Mouse (Mus musculus) testis, adult 2 months (tissue): ENCODE measurements around the gene Atp1b3. TPM values are rescaled to one million over a fixed set of nuclear protein-coding genes. Genes with fewer than 3 reads are reported as not detected.

ENCODE experiments used
- H3K27ac ChIP-seq: fragments of 200-500 bp; 2 replicates; pipeline ENCODE4 v1.5.1; 2012; ENCODE audit warnings: low read depth, low read length; ENCODE audit not compliant: control insufficient read depth, insufficient read depth
- H3K27me3 ChIP-seq: fragments of 200-500 bp; 2 replicates; pipeline ENCODE4 v1.6.1; 2012; ENCODE audit warnings: mild to moderate bottlenecking, low read length, moderate library complexity; ENCODE audit not compliant: control insufficient read depth, insufficient read depth
- H3K36me3 ChIP-seq: fragments of 200-500 bp; 2 replicates; pipeline ENCODE4 v1.6.1; 2012; ENCODE audit warnings: mild to moderate bottlenecking, low read length; ENCODE audit not compliant: control insufficient read depth, insufficient read depth
- H3K4me1 ChIP-seq: fragments of 200-500 bp; 2 replicates; pipeline ENCODE4 v1.6.1; 2012; ENCODE audit warnings: low read length; ENCODE audit not compliant: control insufficient read depth, insufficient read depth
- H3K4me3 ChIP-seq: fragments of 200-500 bp; 2 replicates; pipeline ENCODE4 v1.5.1; 2012; ENCODE audit warnings: low read depth, mild to moderate bottlenecking, low read length, moderate library complexity, mixed read lengths; ENCODE audit not compliant: control insufficient read depth
- CTCF ChIP-seq: fragments of 200-500 bp; IDR thresholded peaks from 2 replicates; pipeline ENCODE4 v1.5.1; 2012; ENCODE audit warnings: low read depth, mild to moderate bottlenecking, inconsistent platforms, low read length, moderate library complexity; ENCODE audit not compliant: control insufficient read depth, insufficient read depth, insufficient replicate concordance
- POLR2A ChIP-seq: fragments of 200-500 bp; IDR thresholded peaks from 2 replicates; pipeline ENCODE4 v1.6.1; 2012; ENCODE audit warnings: low read depth, mild to moderate bottlenecking, inconsistent platforms, low read length, moderate library complexity; ENCODE audit not compliant: control insufficient read depth
- polyA plus RNA-seq: library from polyadenylated mRNA; depleted of rRNA; stranded (reverse); fragments of >200 nt; gene quantifications from 2 replicates; pipeline ENCODE4 v1.2.3, GENCODE M21; 2012

Atp1b3 gene
- polyA plus RNA-seq, 1 experiment, result 306 TPM

- no peak for TF ChIP-seq POLR2A
- no peak for TF ChIP-seq CTCF
These were observed 15.4 kb downstream of the Atp1b3 start for GRCm38 (mm10) chr9:96348885-96349284.

DNA sequence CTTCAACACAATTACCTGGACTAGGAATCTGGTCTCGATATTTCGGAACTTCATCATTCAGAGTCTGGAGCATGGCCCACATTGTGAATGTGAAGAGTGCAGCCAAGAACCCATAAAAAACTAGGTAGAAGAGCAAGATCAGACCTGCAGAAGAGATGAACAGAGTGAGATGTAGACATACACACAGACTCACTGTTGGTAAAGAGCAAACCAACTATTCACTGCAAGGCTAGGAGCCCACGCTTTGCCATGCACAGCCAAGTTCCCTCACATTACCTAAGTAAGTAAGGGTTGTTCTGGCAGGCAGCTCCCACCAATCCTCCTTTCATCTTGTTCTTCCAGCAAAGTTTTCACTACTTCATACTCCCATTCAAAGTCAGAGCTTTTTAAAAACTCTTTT lies 18.5 kb downstream of the Atp1b3 start:
- Histone ChIP-seq H3K4me3 (no peak overlapping the region), H3K27ac (no peak overlapping the region), H3K36me3 (no peaks in the 10 kb centered on the region), H3K27me3 (no peaks in the 10 kb centered on the region), H3K4me1 (peaks cover 5% of the 10 kb centered on the region; the same call in 1 of the 2 replicates)
- TF ChIP-seq POLR2A (no peak), CTCF (no peak)

More at GRCm38 (mm10) chr9:96348885-96349284, 15.4 kb downstream of the Atp1b3 start:
- no peaks in the 10 kb centered on the region for H3K36me3 ChIP-seq
- H3K4me1 ChIP-seq, result peaks cover 6% of the 10 kb centered on the region
- H3K4me3 ChIP-seq, result peak overlapping the region; percentile 8; the same call in 1 of the 2 replicates
- H3K27ac ChIP-seq, result no peak overlapping the region
- H3K27me3 ChIP-seq, result no peaks in the 10 kb centered on the region

DNA sequence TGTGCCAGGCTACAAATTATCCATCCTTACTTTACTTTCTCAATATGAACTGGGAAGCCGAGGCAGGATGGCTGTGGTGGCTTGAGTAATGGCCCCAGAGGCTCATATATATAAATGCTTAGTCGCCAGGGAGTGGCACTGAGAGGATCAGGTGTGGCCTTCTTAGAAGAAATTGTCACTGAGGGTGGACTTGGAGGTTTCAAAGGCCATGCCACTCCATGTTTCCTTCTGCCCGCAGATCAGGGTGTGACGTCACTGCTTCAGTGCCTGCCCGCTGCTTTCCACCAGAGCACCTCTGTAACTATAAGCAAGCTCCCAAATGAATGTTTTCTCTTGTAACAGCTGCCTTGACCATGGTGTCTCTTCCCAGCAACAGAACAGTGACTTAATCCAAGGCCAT lies 33.1 kb downstream of the Atp1b3 start:
- no peaks in the 10 kb centered on the region for H3K36me3 ChIP-seq

GRCm38 (mm10) chr9:96328226-96328625 lies 36.0 kb downstream of the Atp1b3 start:
- Histone ChIP-seq H3K27me3 (no peaks in the 10 kb centered on the region), H3K4me3 (no peak overlapping the region), H3K27ac (no peak overlapping the region), H3K4me1 (no peaks in the 10 kb centered on the region; the same call in 1 of the 2 replicates), H3K36me3 (no peaks in the 10 kb centered on the region)
- no peak for TF ChIP-seq POLR2A
- TF ChIP-seq CTCF, result no peak

More for the DNA sequence above, 33.1 kb downstream of the Atp1b3 start:
- H3K27ac ChIP-seq, result no peak overlapping the region
- H3K27me3 ChIP-seq, result no peaks in the 10 kb centered on the region
- no peaks in the 10 kb centered on the region; the same call in 1 of the 2 replicates for H3K4me1 ChIP-seq
- TF ChIP-seq POLR2A (no peak), CTCF (no peak)
- no peak overlapping the region for H3K4me3 ChIP-seq

DNA sequence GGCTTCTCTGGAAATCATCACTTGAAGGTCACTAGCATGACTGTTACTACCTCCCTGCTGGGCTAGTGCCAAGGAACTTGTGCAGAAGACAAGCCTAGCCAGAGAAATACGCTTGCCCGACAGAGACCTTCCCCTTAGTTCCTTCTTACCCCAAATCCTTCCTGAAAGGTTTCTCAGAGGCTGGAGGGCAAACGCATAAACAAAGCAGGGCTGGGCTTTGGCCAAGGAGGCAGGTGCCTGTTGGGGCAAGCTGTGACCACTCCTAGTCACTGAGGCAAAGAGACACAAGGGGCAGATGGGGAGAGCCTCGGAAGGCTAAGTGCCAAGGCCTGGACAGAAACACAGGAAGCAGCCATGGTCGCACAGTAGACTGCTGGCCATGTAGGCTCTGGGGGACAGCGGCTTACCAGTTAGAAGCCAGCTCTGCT lies 37.7 kb downstream of the Atp1b3 start:
- Histone ChIP-seq H3K4me1 (no peaks in the 10 kb centered on the region; the same call in 1 of the 2 replicates), H3K27ac (no peak overlapping the region), H3K36me3 (no peaks in the 10 kb centered on the region), H3K4me3 (no peak overlapping the region), H3K27me3 (no peaks in the 10 kb centered on the region)
- TF ChIP-seq POLR2A (no peak), CTCF (no peak)

GRCm38 (mm10) chr9:96324502-96324901 lies 39.7 kb downstream of the Atp1b3 start:
- H3K36me3 ChIP-seq, result no peaks in the 10 kb centered on the region
- no peak overlapping the region for H3K27ac ChIP-seq
- TF ChIP-seq CTCF (no peak), POLR2A (no peak)
- no peaks in the 10 kb centered on the region for H3K27me3 ChIP-seq
- H3K4me3 ChIP-seq, result no peak overlapping the region
- no peaks in the 10 kb centered on the region; the same call in 1 of the 2 replicates for H3K4me1 ChIP-seq

- H3K4me3 ChIP-seq, result no peak overlapping the region
- no peaks in the 10 kb centered on the region; the same call in 1 of the 2 replicates for H3K4me1 ChIP-seq
- no peak for TF ChIP-seq POLR2A
- no peak overlapping the region for H3K27ac ChIP-seq
- no peaks in the 10 kb centered on the region for H3K36me3 ChIP-seq
- H3K27me3 ChIP-seq, result no peaks in the 10 kb centered on the region
These were observed 41.7 kb downstream of the Atp1b3 start for GRCm38 (mm10) chr9:96322411-96323152.
